Mouse (Mus musculus): ENCODE measurements at regions not wholly inside any gene's neighbourhood (a gene's known extent, or its start where the extent isn't known, plus 50 kb on each side); places are given as distances from the start of the nearest gene placed in this dataset.
A peak's percentile ranks its signal among the peaks of the same experiment; 100 is the strongest.

DNA sequence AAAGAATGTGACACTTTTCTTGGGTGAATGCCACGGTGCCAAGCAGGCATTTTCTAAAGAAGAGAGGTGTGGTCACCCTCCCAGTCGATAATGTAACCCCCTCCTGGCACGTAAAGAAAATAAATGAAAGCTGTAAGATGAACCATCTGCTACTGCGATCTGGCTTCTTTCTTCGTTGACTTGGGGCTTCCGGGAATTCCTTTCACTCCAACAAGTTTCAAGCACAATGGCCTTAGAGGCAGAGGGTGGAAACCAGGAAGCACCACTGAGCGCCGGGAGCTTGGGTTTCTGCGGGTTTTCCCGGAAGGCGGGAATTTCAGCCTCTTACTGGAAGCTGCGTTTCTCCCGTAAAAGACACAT lies 203.5 kb downstream of the C1d start:
- H3K4me1 ChIP-seq (replicated peaks; ENCODE audit: insufficient read depth, low read length): peaks cover 3% of the 10 kb centered on the region; the same call in 1 of the 2 replicates
- peak overlapping the region; percentile 18; the same call in 1 of the 2 replicates for H3K9ac ChIP-seq (ENCODE audit: low read depth, low read length)
- peak overlapping the region; percentile 51 for H3K4me2 ChIP-seq (ENCODE audit: low read length)
- DNase-seq (ENCODE audit: low spot score) (peak; percentile 88), ATAC-seq (replicated peaks; ENCODE audit: low FRiP score, low read depth) (no peak)
- 5% methylated on average over 13 of the region's 13 CpGs for WGBS
- H3K36me3 ChIP-seq (ENCODE audit: insufficient read depth, low read length): no peaks in the 10 kb centered on the region
- H3K9me3 ChIP-seq (replicated peaks; ENCODE audit: low read length): no peaks in the 10 kb centered on the region
- H3K4me3 ChIP-seq (replicated peaks; ENCODE audit: low read depth, low read length): peak overlapping the region; percentile 17; the same call in 1 of the 2 replicates
- H3K27me3 ChIP-seq (ENCODE audit: insufficient read depth, low read length): no peaks in the 10 kb centered on the region
- TF ChIP-seq CTCF (IDR thresholded peaks at IDR 0.05; ENCODE audit: low read depth): no peak
- peak overlapping the region; percentile 54 for H3K27ac ChIP-seq

DNA sequence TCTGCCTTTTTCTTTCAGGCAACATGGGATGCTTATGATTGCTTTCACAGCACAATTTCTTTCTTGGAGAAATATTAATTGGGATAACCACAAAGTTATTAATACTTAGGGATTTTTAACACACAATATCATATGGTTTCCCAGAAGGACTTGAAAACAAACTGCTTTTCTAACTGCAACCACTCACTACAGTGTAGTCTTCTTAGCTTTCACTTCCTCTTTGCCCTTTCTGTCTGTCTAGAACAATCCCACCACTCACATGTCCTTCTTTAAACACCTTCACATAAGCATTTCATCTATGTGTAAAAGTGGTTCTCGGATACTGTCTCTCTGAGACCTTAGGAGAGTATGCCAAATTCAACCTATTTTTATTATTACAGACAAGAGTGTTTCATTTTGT lies 204.3 kb downstream of the C1d start:
- peaks cover 3% of the 10 kb centered on the region; the same call in 1 of the 2 replicates for H3K4me1 ChIP-seq (replicated peaks; ENCODE audit: insufficient read depth, low read length)
- no peak overlapping the region for H3K4me2 ChIP-seq (ENCODE audit: low read length)
- H3K36me3 ChIP-seq (ENCODE audit: insufficient read depth, low read length): no peaks in the 10 kb centered on the region
- H3K27ac ChIP-seq: no peak overlapping the region
- H3K9ac ChIP-seq (ENCODE audit: low read depth, low read length): no peak overlapping the region
- H3K9me3 ChIP-seq (replicated peaks; ENCODE audit: low read length): no peaks in the 10 kb centered on the region
- 91% methylated on average over 1 of the region's 1 CpGs for WGBS
- DNase-seq (ENCODE audit: low spot score): no peak
- no peak overlapping the region for H3K4me3 ChIP-seq (replicated peaks; ENCODE audit: low read depth, low read length)
- no peak for TF ChIP-seq CTCF (IDR thresholded peaks at IDR 0.05; ENCODE audit: low read depth)
- no peak for ATAC-seq (replicated peaks; ENCODE audit: low FRiP score, low read depth)
- no peaks in the 10 kb centered on the region for H3K27me3 ChIP-seq (ENCODE audit: insufficient read depth, low read length)

GRCm38 (mm10) chr11:17464875-17465274 lies 207.5 kb downstream of the C1d start:
- DNase-seq (ENCODE audit: low spot score): peak; percentile 45
- TF ChIP-seq CTCF (IDR thresholded peaks at IDR 0.05; ENCODE audit: low read depth): peak; percentile 79
- H3K36me3 ChIP-seq (ENCODE audit: insufficient read depth, low read length): no peaks in the 10 kb centered on the region
- 44% methylated on average over 2 of the region's 2 CpGs for WGBS
- H3K4me1 ChIP-seq (replicated peaks; ENCODE audit: insufficient read depth, low read length): peaks cover 3% of the 10 kb centered on the region; the same call in 1 of the 2 replicates
- no peak overlapping the region for H3K27ac ChIP-seq
- ATAC-seq (replicated peaks; ENCODE audit: low FRiP score, low read depth): no peak
- no peak overlapping the region for H3K4me2 ChIP-seq (ENCODE audit: low read length)
- H3K9me3 ChIP-seq (replicated peaks; ENCODE audit: low read length): no peaks in the 10 kb centered on the region
- no peak overlapping the region for H3K9ac ChIP-seq (ENCODE audit: low read depth, low read length)
- no peaks in the 10 kb centered on the region for H3K27me3 ChIP-seq (ENCODE audit: insufficient read depth, low read length)
- H3K4me3 ChIP-seq (replicated peaks; ENCODE audit: low read depth, low read length): no peak overlapping the region

DNA sequence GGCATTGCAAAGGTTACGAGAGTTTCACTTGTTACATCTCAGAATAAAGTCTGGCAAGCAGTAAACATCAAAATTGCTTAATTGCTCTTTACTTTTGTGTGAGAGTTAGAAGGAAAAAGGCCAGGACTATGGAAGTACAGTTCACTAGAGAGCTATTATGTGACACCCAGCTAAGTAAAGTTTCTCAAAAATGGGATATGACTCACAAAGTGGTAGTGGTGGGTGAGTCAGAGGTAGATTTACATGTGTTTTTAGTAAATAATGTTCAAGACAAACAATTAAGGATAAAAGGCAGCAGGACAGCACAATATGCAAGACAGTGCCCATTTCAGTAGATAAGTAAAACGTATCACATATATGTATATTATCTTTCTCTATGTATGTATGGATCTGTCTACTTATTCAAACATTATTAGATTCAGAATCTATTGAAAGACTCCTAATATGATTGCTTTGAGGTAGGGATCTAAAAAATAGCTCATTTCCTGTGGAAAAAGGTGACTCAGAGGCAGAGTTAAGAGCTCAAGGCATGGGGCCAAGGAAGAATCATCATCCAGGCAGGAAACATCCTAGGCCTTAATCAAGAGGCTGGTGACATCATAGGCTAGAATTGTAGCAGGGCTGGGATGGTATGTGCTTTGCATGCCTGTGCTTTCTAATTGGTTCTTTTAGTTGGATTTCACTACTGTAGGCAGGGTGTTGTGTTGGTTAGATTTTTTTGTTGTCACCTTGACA lies 211.2 kb downstream of the C1d start:
- Histone ChIP-seq H3K36me3 (ENCODE audit: insufficient read depth, low read length) (no peaks in the 10 kb centered on the region), H3K27me3 (ENCODE audit: insufficient read depth, low read length) (no peaks in the 10 kb centered on the region), H3K4me1 (replicated peaks; ENCODE audit: insufficient read depth, low read length) (no peaks in the 10 kb centered on the region), H3K9ac (ENCODE audit: low read depth, low read length) (no peak overlapping the region), H3K4me3 (replicated peaks; ENCODE audit: low read depth, low read length) (no peak overlapping the region), H3K27ac (no peak overlapping the region), H3K4me2 (ENCODE audit: low read length) (no peak overlapping the region), H3K9me3 (replicated peaks; ENCODE audit: low read length) (no peaks in the 10 kb centered on the region)
- no peak for TF ChIP-seq CTCF (IDR thresholded peaks at IDR 0.05; ENCODE audit: low read depth)
- DNase-seq (ENCODE audit: low spot score) (peak; percentile 47), ATAC-seq (replicated peaks; ENCODE audit: low FRiP score, low read depth) (no peak)
- 81% methylated on average over 2 of the region's 2 CpGs for WGBS

- WGBS: 61% methylated on average over 4 of the region's 4 CpGs
- peak; percentile 49 for DNase-seq (ENCODE audit: low spot score)
- Histone ChIP-seq H3K27me3 (ENCODE audit: insufficient read depth, low read length) (no peaks in the 10 kb centered on the region), H3K4me2 (ENCODE audit: low read length) (no peak overlapping the region), H3K4me1 (replicated peaks; ENCODE audit: insufficient read depth, low read length) (no peaks in the 10 kb centered on the region), H3K9me3 (replicated peaks; ENCODE audit: low read length) (no peaks in the 10 kb centered on the region), H3K4me3 (replicated peaks; ENCODE audit: low read depth, low read length) (no peak overlapping the region), H3K9ac (ENCODE audit: low read depth, low read length) (no peak overlapping the region), H3K36me3 (ENCODE audit: insufficient read depth, low read length) (no peaks in the 10 kb centered on the region), H3K27ac (no peak overlapping the region)
- no peak for TF ChIP-seq CTCF (IDR thresholded peaks at IDR 0.05; ENCODE audit: low read depth)
- ATAC-seq (replicated peaks; ENCODE audit: low FRiP score, low read depth): no peak
Measured at GRCm38 (mm10) chr11:17481436-17481996, 224.1 kb downstream of the C1d start.

GRCm38 (mm10) chr11:17483849-17484441 lies 226.6 kb downstream of the C1d start:
- DNase-seq (ENCODE audit: low spot score): no peak
- Histone ChIP-seq H3K4me3 (replicated peaks; ENCODE audit: low read depth, low read length) (no peak overlapping the region), H3K9me3 (replicated peaks; ENCODE audit: low read length) (no peaks in the 10 kb centered on the region), H3K4me1 (replicated peaks; ENCODE audit: insufficient read depth, low read length) (no peaks in the 10 kb centered on the region), H3K4me2 (ENCODE audit: low read length) (no peak overlapping the region), H3K9ac (ENCODE audit: low read depth, low read length) (no peak overlapping the region), H3K27ac (no peak overlapping the region), H3K27me3 (ENCODE audit: insufficient read depth, low read length) (no peaks in the 10 kb centered on the region), H3K36me3 (ENCODE audit: insufficient read depth, low read length) (no peaks in the 10 kb centered on the region)
- no peak for ATAC-seq (replicated peaks; ENCODE audit: low FRiP score, low read depth)
- 63% methylated on average over 3 of the region's 3 CpGs for WGBS
- no peak for TF ChIP-seq CTCF (IDR thresholded peaks at IDR 0.05; ENCODE audit: low read depth)

Measured in kidney, postnatal 0 days (tissue).